Mouse (Mus musculus) layer of hippocampus, adult 9-11 months (tissue): ENCODE results near the gene Hist1h1e.
A peak's percentile ranks its signal among the peaks of the same experiment; 100 is the strongest.
"Not testable (repeated sequence)": the region's sequence is repeated elsewhere in the genome, so short reads cannot be mapped to it uniquely, and the experiment has no call there.

Experiments
- DNase-seq: peaks from one replicate; pipeline ENCODE4 v3.0.0; 2022

Gene Hist1h1e

DNA sequence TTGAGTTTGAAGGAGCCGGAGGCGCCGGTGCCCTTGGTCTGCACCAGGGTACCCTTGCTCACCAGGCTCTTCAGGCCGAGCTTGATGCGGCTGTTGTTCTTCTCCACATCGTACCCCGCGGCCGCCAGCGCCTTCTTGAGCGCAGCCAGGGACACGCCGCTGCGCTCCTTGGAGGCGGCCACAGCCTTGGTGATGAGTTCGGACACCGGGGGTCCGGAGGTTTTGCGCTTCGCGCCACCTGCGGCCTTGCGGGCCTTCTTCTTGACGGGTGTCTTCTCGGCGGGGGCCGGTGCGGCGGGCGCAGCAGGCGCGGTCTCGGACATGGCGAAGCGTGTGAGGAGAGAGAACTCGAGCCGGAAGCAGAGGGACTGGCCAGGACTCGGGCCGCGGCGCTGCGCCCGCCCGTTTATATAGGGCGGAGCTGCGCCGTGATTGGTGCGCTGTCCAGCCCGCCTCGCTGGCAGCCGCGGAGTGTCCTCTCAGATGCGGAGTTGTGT is at the start of gene Hist1h1e:
Gene Hist1h1e (minus strand): TSS at position 384 of the 497 bp plus-strand sequence.
- peak; percentile 89 for DNase-seq

DNA sequence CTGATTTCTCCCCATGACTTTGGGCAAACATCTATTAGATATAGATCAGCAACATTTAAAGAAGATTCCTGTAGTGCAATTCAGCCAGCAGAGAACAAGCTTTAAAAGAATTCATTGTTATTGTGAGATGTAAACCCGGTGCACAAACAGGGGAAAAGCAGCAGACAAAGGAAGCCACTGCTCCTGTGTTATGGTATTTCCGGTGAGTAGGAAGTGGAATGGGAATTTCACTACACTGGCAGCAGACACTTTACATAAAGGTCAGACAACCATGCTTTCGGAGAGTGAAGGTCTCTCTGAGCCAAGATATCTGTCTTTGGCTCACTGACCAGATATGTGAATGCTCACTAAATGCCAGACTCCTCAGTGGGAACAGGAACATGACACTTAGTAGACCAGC is 40.2 kb upstream of the Hist1h1e start:
- DNase-seq = no peak

DNA sequence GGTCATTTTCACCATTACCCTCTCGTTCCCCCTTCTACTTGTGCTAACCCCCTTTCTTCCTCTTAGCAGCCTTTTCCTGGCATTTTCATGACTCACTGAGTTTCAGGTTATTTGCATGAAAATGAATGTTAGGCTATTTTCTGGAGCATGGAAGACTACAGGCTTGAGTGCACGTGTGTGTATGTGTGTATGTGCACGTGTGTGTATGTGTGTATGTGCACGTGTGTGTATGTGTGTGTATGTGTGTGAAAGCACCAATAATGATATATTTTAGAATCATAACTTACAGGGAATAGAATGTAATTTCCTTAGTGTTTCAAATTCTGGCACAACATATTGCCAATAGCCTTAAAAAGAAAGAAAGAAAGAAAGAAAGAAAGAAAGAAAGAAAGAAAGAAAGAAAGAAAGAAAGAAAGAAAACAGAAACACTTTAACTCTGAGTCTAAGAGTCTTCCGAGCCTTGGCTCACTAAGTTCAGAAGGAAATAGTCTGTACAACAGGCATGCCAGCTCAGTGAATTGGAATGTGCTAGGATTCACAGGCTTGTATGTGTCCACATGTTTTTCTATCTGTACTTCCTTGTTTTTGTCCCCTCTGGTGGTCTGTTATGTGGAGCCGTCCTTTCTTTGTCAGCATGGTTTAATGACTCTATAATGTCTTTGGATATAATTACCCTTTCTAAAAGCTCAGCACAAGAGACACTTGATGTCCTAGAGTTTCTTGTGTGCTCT is 37.4 kb upstream of the Hist1h1e start:
- no peak for DNase-seq

DNA sequence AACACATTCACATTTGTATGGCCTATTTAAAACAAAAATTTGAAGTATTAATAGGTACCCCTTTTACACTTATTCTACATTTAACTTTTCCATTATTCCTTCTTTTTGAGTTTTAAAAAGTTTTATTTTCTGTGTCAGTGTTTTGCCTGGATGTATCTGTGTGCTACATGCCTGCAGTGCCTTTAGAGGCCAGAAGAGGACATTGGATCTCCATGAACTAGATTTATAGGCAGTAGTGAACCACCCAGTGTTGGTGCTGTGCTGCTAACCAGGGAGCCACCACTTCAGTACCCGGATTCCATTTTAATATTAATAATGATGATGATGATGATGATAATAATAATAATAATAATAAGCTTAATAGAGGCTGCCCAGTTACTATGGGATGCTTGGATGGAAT is 8.3 kb upstream of the Hist1h1e start:
- DNase-seq = no peak

DNA sequence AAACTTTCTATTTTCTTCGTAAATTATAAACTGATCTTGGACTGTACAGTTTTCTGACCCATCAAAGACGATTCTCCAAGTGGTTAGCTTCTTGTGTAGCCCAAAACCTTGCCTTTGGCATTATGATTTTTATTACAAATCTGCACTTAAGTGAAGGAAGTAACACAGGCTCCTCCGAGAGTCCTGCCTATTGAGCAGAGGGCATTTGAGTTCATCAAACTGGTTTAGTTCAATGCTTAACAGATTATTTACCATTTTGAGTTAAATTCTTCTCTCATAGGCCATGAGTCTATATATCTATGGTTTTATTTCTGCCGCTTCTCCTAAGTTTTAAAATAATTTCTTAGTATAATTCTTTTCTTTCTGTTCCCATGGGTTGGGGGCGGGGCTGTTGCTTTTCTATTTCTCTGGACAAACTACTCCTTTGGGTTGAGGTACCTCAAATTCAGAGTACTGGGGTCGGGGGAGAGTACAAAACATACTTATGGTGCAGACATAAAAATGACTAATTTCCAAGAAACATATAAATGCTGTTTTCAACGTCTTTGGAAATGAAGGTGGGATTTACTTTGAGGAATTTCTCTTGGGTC is 598 bp upstream of the Hist1h1e start:
- no peak for DNase-seq

DNA sequence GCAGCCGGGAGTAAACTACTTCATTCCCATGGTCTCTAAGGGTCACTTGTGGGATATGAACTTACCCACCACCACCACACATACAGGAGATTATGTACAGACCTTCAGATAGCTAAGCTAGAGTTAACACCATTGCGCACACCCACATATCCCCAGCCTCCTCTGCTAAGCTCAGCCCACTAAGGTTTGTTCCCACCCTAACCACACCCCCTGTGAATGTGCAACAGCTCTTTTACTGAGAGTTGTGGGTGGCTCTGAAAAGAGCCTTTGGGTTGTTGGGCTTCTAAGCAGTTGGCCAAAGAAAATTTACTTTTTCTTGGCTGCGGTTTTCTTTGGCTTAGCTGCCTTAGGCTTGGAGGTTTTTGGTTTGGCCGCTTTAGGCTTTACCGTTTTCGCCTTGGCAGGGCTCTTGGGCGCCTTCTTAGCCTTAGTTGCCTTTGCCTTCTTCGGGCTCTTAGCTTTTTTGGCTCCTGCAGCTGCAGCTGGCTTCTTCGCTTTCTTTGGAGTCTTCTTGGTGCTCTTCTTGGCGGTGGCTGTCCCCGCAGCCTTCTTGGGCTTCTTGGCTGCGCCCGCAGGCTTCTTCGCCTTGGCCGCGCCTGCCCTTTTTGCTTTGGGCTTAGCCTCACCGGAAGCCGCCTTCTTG is 705 bp downstream of the Hist1h1e start:
- peak; percentile 88 for DNase-seq

DNA sequence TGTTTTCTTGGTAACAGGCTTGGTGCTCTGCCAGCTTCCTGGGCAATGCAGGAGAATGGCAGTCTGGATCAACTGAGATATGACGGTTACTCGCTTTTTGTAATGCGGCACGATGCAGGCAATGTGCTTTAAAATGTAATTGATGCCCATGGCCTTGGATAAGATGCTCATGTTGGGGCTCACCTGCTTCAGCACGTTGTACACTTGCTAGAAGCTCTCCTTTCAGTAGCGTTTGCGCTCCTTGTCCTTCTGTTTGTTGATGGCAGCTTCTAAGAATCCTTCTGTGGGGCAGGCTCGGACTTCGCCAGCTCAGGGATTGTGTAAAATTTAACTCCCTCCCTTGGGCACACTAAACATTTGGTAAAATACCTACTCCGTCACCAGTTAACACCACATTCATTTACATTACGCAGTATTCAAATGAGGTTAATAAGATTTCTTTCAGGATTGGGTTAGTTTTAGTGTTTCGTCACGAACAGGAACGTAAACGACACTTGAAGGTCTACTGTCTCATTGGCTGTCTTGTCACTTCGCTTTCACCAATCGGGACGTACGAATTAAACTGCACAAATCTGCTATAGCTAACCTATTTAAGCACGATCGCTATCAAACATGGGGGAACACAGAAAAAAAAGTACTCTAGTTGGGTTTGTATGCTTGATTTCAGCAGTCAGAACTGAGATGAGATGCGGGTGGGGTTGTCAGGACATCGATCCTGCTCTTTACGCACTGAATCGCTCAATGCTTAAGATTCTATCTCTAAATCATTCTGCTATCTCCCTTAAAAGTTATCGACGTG is 1.4 kb downstream of the Hist1h1e start, which contains the start of gene Hist1h2be:
Gene Hist1h2be (minus strand): TSS at position 392 of the 799 bp plus-strand sequence.
- peak; percentile 90 for DNase-seq

DNA sequence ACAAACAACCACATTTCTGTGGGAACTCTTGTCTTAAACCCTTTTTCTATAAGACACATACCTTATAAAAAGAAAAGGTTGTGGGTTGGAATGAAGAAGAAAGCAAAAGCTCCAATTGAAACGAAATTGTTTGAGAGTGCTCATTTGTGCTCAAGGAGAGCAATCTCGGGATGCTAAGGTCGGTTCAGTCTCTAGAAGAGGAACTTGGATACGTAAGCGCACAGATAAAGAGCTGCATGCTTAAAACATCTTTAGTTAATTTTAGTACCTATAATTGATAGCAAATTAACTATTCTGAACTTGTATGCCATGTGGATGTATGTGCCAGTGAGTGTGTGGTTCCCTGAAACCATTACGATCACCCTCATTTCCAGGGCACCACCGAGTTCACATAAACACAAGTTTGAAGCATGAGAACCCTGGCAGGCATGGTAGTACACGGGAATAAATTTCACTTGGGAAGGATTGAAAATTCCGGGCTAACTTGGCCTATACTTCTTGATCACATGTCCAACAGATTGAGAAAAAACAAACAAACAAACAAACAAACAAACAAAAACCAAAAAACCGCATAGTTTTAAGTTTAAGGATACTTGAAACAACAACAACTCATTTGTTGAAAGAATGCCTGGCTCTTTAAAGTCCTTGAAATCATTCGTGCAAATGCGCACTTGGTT is 2.2 kb downstream of the Hist1h1e start:
- DNase-seq = peak; percentile 10

DNA sequence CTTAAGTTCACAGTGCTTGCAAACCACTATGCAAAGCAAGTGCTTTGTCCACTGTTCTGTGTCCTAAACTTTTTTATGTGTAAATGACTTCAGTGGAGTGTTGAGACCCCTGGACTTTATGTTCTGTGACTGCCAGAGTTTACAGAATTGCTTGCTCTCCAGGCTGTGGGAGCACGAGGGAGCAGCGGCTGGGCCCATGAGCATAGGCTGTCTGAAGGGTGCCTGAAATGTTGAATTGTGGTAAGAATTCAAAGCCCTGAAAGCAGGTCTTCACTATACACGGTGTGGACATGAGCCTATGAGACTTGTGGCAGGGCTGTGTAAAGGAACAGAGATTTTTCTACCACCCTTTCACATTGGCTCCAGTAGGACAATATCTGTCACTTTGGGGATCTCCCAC is 10.7 kb downstream of the Hist1h1e start:
- no peak for DNase-seq

DNA sequence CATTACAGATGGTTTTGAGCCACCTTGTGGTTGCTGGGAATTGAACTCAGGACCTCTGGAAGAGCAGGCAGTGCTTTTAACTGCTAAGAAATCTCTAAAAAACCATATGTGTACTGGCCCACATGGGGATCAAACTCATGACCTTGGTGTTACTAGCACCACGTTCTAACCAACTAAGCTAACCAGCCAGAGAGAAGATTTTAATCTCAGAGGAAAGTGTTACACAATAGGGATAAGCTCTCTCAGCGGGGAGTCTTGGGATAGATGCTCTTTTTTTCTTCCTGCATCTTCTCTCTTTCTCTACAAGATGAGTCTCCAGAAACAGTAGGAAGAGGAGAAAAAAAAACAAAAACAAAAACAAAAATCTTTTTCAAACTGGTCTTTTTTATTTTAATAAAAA is 12.0 kb downstream of the Hist1h1e start:
- no peak for DNase-seq

DNA sequence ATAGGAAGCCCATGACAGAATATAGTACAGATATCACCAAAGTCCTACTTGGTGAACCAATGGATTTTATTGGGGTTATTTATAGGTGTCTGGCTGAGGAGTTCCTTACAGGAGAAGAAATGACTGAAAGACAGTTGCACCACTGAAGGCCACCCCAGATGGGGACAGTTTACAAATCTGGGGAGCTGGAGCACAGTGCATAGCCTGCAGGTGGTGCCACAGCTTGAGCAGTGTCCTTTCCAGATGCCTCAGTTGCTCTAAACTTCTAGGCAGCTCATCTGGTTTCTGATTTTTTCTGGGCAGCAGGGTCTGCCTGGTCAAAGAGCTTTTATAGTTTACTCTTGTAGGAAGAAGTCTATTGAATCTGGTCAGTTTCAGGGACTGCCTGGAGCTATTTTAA is 12.5 kb downstream of the Hist1h1e start:
- DNase-seq = no peak

DNA sequence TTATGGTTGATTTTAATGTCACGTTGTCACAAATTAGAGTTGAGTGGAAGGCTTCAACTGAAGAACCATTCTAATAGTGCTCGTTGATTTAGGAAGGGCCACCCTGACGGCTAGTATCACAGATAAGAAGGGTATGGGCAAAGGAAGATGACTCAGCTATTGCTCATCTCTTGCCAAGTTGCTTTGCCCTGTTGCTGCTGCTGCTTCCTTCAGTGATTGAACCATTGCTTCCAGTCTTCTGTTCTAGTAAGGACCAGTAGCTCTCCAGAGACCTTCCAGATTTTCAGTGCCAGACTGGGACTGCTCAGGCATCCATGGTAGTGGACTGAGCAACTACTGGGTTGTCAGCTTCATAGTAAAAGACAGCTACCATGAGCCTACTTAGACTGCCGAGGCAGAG is 13.1 kb downstream of the Hist1h1e start:
- no peak for DNase-seq

DNA sequence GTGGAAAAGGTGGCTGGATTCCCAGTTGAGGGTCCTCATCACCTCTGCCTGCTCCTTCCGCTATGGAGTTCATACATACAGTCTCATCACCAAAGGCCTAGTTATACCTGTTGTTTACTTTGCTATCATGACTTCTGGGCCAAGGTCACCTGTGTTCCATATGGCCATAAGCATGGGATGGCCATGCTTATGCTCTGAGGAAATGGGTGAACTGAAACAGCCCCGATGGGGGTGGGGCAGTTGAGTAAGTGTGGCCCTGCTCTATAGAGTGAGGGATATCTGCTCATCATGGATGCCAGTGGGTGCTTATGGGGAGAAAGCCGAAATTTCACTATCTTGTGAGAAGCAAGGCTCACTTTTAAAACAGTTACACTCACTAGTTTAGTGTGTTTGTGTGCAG is 17.3 kb downstream of the Hist1h1e start:
- DNase-seq = no peak

DNA sequence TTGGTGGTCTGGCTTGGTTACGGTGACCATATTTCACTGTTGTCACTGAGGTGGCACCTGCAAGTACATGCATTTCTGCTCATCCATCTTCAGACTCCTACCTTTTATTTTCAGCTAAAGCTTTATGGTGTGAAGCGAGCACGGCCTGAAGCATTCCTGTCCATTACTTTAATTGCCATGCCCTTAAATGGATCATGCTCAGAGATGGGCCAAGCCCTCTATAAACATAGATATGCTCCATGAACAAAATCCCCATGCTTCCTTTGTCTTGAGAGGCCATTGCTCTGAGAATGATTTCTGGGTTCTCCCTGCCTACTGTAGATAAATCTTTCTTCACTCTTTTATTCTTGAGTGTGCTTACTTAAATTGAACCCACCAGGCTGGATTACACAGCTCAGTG is 17.9 kb downstream of the Hist1h1e start:
- no peak for DNase-seq

DNA sequence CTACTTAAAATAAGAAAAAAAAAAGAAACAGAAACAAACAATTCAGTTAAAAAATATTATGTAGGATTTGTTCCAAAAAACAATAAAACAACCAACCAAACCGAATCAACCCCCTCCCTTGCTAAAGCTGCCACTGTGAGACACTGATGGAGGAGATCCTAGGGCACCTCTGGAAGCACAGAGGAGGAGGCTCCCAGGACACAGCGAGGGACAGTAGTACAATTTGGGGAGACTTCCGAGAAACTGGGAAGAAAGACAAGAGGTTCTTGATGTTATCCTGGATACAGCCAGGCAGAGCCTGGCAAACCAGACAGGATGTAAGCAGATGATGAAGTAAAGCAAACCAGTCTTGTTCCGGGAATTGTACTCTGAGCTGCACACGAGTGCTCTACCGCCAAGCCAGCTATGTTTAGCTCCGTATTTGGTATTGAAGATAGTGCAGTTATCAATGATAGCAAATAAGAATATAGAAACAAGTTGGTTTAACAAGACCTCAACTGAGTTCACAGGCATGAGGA is 19.1 kb downstream of the Hist1h1e start:
- no peak for DNase-seq

DNA sequence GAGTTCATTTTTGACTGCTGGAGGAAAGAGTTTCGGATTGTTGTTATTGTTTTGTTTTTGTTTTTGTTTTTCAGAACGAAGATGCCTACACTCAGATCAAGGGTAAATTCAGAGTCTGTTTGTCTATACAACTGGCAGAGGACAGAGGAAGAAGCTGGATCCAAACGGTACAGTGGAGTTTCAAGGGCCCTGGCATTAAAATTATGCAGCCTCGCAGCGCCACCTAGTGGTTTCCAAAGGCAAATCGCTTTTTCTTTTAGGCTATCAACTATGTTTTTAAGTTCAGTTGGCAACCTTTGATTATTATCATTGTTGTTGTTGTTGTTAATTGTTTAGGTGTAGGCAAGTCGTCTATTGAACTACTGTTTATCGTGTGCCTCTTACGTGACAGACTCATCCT is 24.4 kb downstream of the Hist1h1e start:
- no peak for DNase-seq

DNA sequence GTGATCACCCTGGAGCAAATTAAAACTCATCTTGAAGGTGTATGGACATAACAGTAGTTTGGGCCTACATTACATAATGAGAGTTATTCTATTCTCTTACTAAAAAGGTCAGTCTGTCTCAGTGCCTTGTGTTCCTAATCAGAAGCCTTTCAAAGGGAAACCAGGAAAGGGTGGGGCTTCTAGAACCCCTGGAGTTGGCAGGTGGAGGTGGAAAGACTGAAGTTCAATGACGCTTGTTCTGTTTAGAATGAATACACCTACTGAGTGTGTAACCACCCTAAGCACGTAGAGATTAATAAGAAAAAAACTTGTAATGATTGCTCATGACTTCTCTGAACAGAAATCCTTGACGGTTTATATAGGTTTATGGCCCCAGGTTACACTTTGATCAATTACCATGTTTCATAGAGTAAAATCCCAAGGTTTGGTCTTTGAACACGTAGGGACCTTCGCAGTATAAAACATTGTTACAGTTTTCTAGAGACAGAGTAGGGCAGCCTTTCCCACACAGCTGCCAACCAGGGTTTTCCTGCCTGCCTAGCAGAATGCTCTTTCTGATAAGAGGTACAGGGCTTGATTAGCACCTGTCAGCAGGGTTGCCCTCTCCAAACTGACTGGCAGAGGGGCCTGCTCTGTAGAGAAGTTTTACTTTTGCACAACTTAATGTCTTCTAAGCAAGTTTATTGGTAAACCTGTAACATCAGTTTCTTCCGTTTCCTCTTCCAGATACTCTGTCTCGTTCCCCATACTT is 26.6 kb downstream of the Hist1h1e start:
- no peak for DNase-seq

DNA sequence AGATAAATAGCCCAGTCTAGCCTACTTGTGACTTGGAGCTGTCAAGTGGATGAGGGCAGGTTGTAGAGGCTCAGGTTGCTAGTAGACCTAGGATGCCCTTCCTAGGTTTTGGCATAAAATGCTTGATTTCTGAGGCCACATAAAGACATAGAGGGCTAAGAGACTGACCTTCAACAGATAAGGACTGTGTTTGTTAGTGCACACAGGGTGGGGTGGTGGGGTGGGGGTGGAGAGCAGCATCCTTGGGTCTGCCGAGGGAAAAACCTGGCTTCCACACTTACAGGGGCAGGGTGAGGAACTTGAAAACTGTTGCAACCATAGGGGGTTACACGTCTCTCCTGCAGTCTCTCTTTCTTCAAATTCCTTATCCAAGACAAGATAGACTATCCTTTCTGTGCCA is 27.2 kb downstream of the Hist1h1e start:
- DNase-seq = no peak

DNA sequence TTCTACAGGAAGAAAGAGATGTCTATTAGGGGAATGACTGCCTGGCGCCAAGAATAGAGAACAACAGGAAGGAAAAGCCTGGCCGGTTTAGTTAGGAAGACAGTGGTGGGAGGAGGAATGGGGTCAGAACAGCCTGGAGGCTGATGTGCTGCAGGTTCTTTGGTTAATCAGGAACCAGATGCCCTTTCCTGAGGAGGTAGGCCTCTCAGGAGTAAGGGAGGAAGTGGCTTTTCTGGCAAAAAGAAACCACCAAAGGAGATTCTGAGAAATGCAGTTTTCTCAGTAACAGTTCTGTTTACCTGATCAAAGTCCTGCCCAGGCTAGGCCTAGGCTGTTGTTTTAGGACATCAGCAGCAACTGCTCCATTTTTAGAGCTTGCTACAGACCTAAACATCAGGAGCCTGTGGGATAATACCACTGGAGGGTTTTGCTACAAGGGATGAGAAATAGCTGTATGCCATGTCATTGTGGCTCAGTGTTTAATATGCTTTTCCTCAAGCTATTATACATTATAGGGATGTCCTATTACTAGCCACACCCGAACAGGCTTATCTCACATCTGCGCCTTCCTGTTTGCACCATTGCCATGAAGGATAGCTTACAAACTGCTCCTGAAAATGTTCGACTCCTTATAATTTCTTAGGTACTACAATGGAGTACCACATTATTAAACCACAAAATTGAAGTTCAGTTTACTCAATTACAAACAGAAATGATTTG is 29.1 kb downstream of the Hist1h1e start:
- no peak for DNase-seq

DNA sequence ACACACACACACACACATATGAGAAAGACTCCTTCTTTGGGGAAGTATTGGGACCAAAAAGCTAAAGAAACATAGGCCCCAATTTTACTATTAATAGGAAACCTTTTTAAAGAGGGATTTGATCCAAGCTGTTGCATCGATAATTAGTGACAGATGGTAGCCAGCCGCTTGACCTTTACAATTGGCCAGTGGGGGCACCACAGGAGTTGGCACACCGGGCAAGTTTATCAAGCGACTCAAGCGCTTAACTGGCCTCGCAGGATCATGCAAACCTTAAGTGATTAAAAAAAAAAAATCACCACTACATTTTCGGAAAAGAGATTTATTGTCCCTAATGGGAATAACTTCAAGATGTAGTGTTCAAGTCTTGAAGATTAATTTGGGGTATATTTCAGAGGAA is 29.7 kb downstream of the Hist1h1e start:
- no peak for DNase-seq

DNA sequence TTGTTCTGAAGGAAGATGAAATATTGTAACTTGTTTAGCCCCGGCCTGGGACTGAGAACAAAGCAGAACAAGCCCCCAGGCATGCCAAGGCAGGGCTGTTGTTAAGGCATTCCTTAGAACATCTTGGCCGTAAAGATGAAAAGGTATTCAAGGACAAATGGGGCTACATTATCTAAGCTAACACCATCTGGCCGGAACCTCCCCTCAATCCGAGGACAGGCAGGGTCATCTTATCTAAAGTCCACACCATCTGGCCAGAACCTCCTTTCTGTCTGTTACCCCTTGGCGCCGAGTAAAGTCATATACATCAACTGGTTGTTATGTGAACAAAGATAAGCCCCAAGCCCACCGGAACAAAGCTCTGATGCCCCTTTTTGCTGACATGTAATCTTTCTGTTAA is 30.5 kb downstream of the Hist1h1e start:
- DNase-seq = not testable (repeated sequence)
